Mouse (Mus musculus) c-Kit-positive CD71-negative TER-119-negative erythroid progenitor cells, embryonic 14.5 days (primary cell): ENCODE data around the gene Ccno.
"Not testable (repeated sequence)": the region's sequence is repeated elsewhere in the genome, so short reads cannot be mapped to it uniquely, and the experiment has no call there.

ENCODE experiments used
- DNase-seq: peaks from one replicate; pipeline ENCODE4 v3.0.0-alpha.2; 2013; ENCODE audit warnings: low read depth

The Ccno gene

DNA sequence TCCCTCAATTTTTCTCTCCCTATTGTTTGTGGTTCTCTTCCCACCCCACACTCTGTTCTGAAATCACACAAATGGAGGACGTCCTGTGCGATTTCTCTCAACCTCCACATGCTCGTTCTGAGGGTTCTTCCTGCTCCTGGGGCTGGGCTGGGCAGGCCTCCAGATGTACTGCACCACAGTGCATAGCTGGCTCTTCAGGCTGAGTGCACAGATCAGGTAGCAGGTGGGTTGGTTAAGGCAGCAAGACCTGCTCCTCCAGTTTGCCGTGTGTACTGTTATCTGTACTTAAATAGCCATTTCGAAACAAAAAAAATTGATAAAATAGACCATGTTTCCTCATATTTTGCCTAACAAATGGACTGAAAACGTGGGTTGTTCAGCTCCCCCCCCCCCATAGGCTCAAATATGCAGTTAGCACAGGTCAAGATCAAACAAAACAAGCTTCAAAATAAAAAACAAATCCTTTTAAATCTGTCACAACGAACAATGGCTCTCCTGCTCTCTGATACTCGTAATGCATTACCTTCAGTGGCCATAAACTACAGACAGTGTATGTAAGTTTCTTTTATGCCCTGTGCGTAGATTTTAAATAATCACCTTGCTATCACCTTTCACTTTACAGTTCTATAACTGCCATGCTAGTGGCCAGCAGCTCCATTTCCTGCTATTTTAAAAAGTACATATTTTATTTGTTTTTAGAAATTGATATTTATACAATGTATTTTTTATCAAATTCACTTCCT is 13.1 kb downstream of the Ccno start:
- no peak for DNase-seq

DNA sequence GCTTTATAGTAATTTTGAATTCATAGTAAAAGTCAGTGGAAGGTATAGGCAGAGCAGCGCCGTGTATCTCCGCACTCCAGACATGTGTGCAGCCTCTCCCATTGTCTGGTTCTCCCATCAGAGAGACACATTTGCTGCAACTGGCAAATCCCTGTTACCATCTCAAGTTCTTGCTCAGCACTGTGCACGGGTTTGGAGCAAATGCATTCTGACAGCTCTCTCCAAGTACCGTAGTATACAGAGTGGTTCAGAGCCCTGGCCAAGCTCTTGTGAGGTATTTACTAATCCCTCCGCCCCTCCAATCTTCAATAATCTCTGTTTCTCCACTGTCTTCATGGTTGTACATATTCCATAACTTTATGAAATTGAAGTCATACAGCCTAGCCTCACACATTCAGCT is 25.1 kb downstream of the Ccno start:
- no peak for DNase-seq

DNA sequence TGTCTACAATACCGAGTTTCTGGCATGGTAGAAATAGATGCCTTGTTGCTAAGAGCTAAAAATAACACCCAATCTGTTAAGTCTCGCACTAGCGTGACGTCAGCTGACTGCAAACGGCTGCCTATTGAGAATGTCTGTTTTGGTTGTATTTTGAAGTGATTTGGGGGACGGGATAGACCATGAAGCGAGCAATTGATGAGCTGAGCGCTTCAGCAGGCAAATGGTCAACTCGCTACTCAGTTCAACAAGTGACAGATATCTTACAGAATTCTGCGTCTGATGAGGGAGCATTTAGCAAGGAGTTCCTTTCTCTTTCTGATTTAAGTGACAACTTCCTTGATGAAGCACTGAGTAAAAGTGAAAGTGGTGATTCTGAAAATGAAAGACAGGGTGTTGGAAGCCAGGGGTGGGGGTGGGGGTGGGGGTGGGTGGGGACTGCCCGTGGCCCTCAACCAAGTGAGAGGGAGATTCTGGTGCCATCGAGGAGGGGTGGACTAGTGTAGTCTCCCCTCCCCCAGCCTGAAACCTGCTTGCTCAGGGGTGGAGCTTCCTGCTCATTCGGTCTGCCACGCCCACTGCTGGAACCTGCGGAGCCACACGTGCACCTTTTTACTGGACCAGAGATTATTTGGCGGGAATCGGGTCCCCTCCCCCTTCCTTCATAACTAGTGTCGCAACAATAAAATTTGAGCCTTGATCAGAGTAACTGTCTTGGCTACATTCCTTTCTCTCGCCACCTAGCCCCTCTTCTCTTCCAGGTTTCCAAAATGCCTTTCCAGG is 25.8 kb downstream of the Ccno start:
- DNase-seq, result not testable (repeated sequence)

DNA sequence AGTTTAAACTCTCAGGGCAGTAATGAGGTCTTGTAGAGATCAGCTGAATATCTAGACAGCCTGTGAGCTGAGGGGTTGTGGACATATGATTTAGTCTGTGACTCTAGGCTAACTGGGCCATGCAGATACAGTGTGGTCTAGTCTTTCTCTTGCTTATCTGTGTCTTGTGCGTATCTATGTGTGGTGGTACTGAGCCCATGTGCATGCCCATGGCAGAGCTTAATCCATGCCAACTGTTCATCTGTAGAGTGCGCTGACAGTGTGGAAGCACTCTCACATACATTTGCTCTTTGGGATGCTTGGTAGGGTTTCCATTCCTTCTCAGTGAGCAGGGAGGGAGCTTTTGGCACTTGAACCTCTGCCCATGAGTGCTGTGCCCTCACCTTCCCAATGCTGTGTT is 33.9 kb downstream of the Ccno start:
- no peak for DNase-seq

DNA sequence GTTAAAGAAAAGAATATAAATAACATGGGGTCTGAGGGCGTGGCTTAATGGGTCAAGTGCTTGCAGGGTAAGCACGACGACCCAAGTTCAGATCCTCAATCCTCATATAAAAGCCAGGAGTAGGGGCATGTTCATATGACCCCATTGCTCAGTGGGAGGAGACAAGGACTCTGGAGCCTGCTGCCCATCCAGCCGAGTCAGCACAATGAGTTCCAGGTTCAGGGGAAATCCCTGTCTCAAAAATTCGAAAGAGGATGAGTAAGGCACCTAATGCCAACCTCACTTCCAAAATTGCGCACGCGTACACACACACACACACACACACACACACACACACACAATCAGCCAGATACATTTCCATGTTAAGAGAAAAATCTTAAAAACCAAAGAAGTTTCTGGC is 34.9 kb downstream of the Ccno start:
- DNase-seq, result no peak

DNA sequence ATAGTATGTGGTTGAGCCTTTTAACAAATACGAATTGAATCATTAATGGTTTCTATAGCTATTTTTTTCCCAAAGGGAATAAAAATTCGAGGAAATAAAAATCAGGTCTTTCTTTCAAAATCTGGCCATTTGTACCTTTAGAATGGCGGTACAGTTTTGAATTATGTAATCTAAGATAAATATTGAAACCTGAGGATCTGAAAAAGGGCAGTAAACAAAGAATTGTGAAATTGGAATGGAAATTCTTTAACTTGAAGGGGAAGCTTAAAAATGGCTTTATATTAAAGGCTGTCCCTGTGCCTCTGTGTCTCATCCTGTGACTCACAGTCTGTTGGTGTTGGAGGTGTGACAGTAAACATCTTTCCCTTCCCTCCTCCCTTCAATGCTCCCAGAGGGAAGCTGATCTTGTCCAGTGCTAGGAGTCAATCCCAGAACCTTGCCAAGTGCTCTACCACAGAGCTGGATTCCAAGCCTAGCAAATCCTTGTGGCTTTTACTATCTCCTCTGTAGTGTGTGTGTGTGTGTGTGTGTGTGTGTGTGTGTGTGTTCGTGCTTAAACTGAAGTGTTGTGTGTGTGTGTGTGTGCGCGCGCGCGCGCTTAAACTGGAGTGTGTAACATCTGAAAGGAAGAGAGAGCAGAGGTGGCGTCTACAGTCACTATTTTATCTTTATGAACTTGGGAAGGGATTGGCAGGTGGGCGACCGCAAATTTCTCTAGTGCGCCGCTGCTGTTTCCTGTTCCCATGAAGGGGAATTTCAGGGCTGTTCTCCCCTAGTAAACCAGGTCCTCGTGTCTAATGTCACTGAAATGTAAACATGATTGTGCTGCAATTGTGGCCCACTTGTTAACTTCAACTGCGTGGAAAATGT is 35.9 kb downstream of the Ccno start:
- DNase-seq, result no peak

DNA sequence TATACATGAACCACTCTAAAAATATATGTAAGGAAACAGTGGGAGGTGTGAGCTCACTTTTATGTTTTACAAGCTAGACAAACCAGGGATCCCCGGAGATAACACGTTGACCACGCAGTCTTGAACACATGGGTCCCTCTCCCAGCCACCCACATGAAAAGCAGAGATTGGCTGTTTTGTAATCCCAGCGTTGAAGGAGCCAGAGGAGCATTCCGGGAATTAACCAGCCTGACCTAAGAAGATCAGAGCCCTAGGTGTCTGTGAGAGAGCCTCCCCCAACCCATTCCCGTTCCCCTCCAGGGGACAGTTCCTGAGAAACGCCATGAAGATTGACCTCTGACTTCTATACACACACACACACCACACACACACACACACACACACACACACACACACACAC is 43.7 kb downstream of the Ccno start:
- DNase-seq, result no peak

DNA sequence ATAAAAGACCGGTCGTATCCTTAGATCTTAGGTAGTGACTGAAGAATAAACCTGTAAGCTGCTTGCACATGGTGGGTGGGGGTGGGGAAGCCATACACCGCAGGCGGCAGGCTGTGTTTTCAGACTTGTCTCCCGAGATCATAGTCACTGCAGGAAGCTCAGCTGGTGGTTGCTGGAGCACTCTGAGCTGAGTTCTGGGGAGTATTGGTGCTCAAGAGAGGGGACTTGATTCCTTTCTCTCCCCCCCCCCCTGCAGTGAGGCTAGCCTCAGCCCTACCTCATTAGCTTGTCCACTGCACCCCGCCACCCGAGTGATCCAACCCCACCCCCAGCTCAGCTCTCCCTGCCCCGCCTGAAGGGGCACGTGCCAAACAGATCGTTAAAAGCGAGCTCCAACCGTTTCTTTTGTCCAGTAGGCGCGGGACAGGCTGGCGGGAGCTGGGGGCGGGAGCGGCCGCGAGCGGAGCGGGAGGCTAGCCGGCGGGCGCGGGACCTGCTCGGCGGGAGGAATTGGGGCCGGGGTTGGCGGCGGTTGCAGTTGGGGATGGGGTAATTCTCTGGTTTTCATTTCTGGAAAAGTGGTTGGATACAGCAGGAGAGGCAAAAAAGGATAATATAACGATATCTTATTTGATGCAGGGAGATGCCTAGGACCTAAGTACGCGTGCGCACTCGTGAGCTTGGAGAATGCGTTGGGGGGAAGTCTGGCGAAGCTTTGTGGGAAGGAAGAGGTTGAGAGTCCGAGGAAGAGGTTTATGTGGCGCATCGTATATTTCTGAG is 44.4 kb downstream of the Ccno start:
- DNase-seq, result no peak

DNA sequence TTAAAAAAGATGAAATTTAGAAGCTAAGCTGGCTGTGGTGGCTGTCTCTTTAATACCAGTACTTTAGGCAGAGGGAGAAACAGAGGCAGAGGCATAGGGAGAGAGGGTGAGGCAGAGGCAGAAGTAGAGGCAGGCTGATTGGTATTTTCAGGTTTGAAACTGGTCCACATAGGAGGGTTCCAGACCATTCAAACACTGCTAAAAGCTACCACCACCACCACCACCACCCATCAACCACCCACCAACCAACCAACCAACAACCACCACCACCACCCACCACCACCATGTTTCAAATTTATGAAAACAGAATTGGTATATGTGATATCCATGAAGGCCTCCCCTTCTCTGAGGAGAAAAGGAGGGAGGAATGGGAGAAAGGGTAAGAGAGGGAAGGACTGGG is 45.2 kb downstream of the Ccno start:
- no peak for DNase-seq

DNA sequence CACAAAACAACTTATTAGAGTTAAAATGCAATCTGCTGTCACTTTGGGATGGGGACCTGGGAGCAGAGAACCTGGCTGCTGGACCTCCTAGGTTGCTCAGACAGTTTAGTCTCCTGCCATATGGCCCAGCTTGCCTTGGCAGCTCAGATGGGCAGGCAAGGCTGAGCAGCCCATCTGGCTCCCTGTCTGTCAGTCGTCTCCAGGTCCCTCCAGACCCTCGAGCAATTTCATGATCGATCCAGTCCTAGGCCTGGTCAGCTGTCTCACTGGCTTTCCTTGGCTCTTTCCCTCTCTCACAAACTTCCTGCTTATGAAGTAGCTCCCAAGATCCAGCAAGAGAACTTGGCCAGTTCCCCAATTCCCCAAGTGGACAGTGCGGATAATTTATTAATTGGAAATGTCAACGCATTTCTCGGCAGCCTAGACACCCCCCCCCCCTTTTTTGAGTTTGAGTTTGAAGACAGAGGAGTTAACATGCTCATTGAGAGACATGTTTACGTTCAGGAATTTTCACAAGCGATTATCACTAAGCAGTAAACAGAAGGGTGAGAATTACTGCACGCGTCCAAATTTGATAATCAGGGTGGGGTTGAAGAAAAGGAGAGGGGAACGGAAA is 46.8 kb downstream of the Ccno start:
- no peak for DNase-seq

DNA sequence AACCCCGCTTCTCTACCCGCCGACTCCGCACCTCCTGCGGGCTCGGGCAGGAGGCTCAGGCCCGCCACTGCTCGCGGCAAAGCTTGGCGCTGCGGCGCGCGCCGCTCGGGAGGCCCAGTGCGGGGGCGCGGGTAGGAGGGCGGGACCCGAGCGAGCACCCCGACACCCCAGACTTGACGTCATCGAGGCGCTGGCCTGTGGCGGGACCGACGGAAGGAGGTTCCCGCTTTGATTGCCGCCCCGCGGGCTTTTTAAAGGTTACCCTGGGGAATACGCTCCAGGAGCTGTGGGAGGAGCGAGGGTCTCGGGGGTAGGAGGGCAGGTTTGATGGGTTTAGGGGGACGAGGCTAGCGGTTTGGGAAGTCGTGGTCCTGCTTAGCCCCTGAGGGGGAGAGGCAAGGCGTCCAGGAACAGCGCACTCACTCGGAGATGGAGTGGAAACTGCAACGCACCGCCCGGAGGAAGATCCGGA is 47.4 kb downstream of the Ccno start, which contains the start of gene Cdc20b:
Gene Cdc20b (plus strand): TSS at position 162 of the 472 bp plus-strand sequence.
- peak; percentile 53 for DNase-seq

DNA sequence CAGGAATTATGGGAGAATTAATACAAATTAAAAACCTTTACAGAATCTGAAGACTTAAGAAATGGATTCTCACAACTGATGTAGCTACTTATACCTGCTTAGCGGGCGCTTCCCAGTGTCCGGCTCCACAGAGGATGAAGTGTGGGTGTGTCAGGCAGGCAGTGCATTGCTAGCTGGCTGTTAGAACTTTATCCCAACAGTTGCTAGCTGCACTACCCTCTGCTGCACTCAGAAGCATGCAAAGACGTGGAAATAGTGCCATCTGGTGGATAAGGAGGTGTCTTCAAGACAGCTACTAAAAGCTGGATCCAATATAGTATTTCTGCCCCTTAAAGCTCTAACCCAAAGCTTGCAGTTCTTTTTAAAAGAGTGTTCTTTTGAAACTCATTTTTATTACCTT is 48.2 kb downstream of the Ccno start:
- peak; percentile 89 for DNase-seq
